Mouse (Mus musculus) embryonic facial prominence, embryonic 15.5 days (tissue): Measurements from ENCODE around the gene Snx19. TPM values are rescaled to one million over a fixed set of nuclear protein-coding genes. Genes with fewer than 3 reads are reported as not detected.

Experiments used
- ATAC-seq: fragments of 200-750 bp; cut with Nextera tagmentation; 2 replicates; pipeline ENCODE4 v1.8.0; 2017; ENCODE audit warnings: low read depth, moderate TSS enrichment; ENCODE audit not compliant: insufficient number of reproducible peaks, low FRiP score, low TSS enrichment
- H3K27ac ChIP-seq: fragments of 300-500 bp; sonication (generic); replicated peaks from 2 replicates; pipeline ENCODE4 v1.5.1; 2015; ENCODE audit warnings: mild to moderate bottlenecking, inconsistent platforms
- H3K27me3 ChIP-seq: fragments of 300-500 bp; sonication (generic); 2 replicates; pipeline ENCODE4 v1.6.1; 2015; ENCODE audit warnings: inconsistent platforms
- H3K36me3 ChIP-seq: fragments of 300-500 bp; sonication (generic); 2 replicates; pipeline ENCODE4 v1.6.1; 2015; ENCODE audit warnings: mild to moderate bottlenecking, inconsistent platforms
- H3K4me1 ChIP-seq: fragments of 300-500 bp; sonication (generic); 2 replicates; pipeline ENCODE4 v1.6.1; 2015; ENCODE audit warnings: inconsistent platforms
- H3K4me2 ChIP-seq: fragments of 300-500 bp; sonication (generic); replicated peaks from 2 replicates; pipeline ENCODE4 v1.6.1; 2015; ENCODE audit warnings: mild to moderate bottlenecking, inconsistent platforms
- H3K4me3 ChIP-seq: fragments of 300-500 bp; sonication (generic); replicated peaks from 2 replicates; pipeline ENCODE4 v1.5.1; 2015; ENCODE audit warnings: mild to moderate bottlenecking, inconsistent platforms
- H3K9ac ChIP-seq: fragments of 300-500 bp; sonication (generic); 2 replicates; pipeline ENCODE4 v1.6.1; 2015; ENCODE audit warnings: inconsistent platforms
- H3K9me3 ChIP-seq: fragments of 300-500 bp; sonication (generic); replicated peaks from 2 replicates; pipeline ENCODE4 v1.6.1; 2016; ENCODE audit warnings: inconsistent platforms
- WGBS: fragments of 180-500 bp; shearing (Covaris S2); methylation state at CpG from one replicate; pipeline ENCODE4 v1.1.7; 2015; 5-methylcytosine and 5-hydroxymethylcytosine counted together
- polyA plus RNA-seq: library from polyadenylated mRNA; unstranded; fragments of >200 nt; fragmentation: Nextera tagmentation; extraction: Ambion mirVana; gene quantifications from 2 replicates; pipeline ENCODE4 v1.2.1, GENCODE M21; 2015

Gene Snx19
- polyA plus RNA-seq, 1 experiment from 2014 or later = 18.8 TPM

DNA sequence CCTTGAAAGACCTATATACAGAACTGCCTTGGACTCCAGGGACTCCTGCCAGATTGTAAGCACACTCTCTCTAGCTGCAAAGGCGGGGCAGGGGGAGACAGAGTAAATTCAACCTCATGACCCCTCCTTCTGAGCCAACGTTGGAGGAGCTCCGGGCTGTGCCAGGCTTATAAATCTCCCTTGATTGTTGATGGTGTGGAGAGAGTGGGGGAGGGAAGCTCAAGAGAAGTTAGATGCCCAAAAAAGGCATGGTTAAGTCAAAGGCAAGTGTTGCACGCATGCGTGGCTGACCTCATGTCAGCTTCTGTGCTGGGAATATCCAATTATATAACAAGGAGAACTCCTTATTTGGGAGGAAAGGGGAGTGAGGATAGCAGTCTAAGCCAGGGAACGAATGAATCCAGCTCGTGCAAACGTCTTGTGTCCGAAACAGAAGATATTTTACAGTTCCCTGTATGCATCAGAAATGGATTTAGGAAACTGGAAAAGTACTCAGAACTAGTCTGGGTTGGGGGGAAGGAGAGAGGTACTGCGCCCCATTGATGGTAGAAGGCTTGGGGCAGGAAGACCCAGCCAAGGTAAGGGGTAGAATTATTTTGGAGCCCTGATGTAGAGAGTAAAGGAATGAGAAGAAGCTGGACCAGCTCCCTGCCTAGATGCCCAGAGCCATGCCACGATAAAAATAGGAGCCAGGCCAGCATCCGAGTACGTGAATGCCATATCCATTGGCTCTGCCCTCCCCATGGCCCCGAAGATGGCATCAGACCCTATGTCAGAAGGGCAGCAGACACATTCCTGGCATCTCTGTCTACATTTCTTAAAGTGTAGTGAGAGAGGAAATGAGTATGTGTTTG lies 18.6 kb downstream of the Snx19 start:
- WGBS = 80% methylated on average over 14 of the region's 14 CpGs
- H3K27me3 ChIP-seq = no peaks in the 10 kb centered on the region
- no peak overlapping the region for H3K9ac ChIP-seq
- no peak overlapping the region for H3K4me2 ChIP-seq
- H3K4me1 ChIP-seq = no peaks in the 10 kb centered on the region
- H3K36me3 ChIP-seq = peaks cover 72% of the 10 kb centered on the region
- no peak for ATAC-seq
- H3K27ac ChIP-seq = no peak overlapping the region
- no peaks in the 10 kb centered on the region for H3K9me3 ChIP-seq
- no peak overlapping the region for H3K4me3 ChIP-seq

DNA sequence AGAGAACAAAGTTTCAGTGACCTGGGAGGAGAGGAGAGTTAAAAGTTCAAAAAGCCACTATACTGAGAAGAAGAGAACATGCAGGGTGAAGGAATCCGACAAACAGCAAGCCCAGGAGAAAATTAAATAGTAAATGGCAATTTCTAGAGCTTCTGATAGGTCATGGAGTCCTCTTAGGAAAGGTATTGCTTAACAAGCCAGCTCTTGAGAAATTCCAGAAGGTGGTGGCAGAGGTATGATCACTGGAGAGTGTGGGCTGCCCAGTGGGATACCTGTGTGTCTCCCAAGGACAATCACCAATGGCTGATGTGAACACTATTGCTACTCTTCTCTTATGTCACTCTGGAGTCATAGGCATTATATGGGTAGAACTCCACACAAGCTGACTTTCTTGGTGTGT lies 19.2 kb downstream of the Snx19 start:
- Histone ChIP-seq H3K9ac (no peak overlapping the region), H3K4me2 (no peak overlapping the region), H3K36me3 (peaks cover 69% of the 10 kb centered on the region), H3K9me3 (no peaks in the 10 kb centered on the region), H3K4me3 (no peak overlapping the region), H3K27me3 (no peaks in the 10 kb centered on the region), H3K27ac (no peak overlapping the region), H3K4me1 (no peaks in the 10 kb centered on the region)
- WGBS = 83% methylated on average over 1 of the region's 1 CpGs
- ATAC-seq = no peak

DNA sequence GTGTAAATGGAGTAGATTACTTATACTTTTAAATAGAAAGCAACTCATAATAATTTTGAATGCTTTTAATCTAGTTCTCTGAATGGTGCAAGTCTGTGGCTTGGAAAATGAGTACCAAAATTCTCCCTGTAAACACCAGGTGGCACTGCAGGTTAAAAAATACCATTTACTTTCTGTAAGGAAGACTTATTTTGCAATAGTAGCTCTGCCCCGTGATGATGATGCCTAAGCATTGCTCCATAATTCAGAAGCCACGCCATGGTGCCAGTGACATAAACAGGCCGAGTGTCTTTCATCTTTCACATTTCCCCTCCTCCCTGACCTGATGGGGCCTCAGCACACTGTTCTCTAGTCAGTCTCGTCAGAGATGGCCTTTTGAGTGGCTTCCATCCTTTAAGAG lies 21.6 kb downstream of the Snx19 start:
- Histone ChIP-seq H3K4me3 (no peak overlapping the region), H3K9ac (no peak overlapping the region), H3K27me3 (no peaks in the 10 kb centered on the region), H3K27ac (no peak overlapping the region), H3K9me3 (no peaks in the 10 kb centered on the region), H3K36me3 (peaks cover 64% of the 10 kb centered on the region), H3K4me2 (no peak overlapping the region), H3K4me1 (no peaks in the 10 kb centered on the region)
- no peak for ATAC-seq
- WGBS = 38% methylated on average over 4 of the region's 4 CpGs

GRCm38 (mm10) chr9:30449862-30450261 lies 23.0 kb downstream of the Snx19 start:
- Histone ChIP-seq H3K9ac (no peak overlapping the region), H3K4me3 (no peak overlapping the region), H3K9me3 (no peaks in the 10 kb centered on the region), H3K4me1 (no peaks in the 10 kb centered on the region), H3K27me3 (no peaks in the 10 kb centered on the region), H3K36me3 (peaks cover 56% of the 10 kb centered on the region), H3K4me2 (no peak overlapping the region), H3K27ac (no peak overlapping the region)
- ATAC-seq = no peak
- WGBS = 39% methylated on average over 2 of the region's 2 CpGs

DNA sequence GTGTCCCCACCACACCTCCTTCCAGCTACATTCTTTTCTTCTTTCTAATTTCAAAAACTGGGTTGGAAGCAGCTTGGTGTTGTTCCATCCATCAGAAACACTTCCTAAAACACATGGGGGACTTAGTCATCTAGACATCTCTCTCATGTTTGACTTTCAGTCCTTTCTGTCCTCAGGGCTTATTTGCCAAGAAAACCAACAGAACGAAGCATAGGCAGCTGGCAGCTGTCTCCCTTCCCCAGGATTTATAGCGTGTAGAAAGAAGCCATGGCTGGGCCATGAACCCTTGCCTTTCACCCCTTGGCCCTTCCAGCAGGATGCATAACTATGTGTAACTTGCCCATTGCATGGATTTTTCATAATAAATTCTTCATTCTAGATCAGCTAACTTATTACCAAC lies 23.9 kb downstream of the Snx19 start:
- no peaks in the 10 kb centered on the region for H3K27me3 ChIP-seq
- peaks cover 47% of the 10 kb centered on the region for H3K36me3 ChIP-seq
- H3K27ac ChIP-seq = no peak overlapping the region
- ATAC-seq = no peak
- H3K4me3 ChIP-seq = no peak overlapping the region
- no peak overlapping the region for H3K4me2 ChIP-seq
- WGBS = 70% methylated on average over 2 of the region's 2 CpGs
- no peaks in the 10 kb centered on the region for H3K9me3 ChIP-seq
- H3K4me1 ChIP-seq = no peaks in the 10 kb centered on the region
- H3K9ac ChIP-seq = no peak overlapping the region

GRCm38 (mm10) chr9:30454527-30454926 lies 27.6 kb downstream of the Snx19 start:
- Histone ChIP-seq H3K4me1 (no peaks in the 10 kb centered on the region), H3K9ac (no peak overlapping the region), H3K36me3 (peaks cover 27% of the 10 kb centered on the region), H3K27me3 (no peaks in the 10 kb centered on the region), H3K9me3 (no peaks in the 10 kb centered on the region), H3K27ac (no peak overlapping the region), H3K4me3 (no peak overlapping the region), H3K4me2 (no peak overlapping the region)
- WGBS = 88% methylated on average over 2 of the region's 2 CpGs
- no peak for ATAC-seq

DNA sequence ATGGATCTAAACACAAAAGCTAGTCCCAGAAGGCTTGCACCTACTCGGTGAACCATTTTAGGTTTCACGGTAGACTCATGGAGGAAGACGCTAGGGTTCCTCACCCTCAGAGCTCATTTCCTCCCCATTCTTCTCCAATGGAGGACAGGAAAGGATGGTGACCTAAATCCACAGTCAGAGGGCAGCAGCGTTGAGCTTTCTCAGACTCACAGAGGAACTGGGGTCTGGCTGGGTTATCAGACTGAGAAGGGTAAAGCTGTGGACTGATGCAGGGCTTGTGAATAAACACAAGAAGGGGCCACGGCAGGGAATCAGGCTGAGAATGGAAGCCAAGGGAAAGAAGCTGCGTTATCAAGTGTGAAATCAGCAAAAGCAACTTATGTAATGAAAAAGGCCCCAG lies 29.3 kb downstream of the Snx19 start:
- no peak overlapping the region for H3K4me2 ChIP-seq
- no peaks in the 10 kb centered on the region for H3K9me3 ChIP-seq
- 84% methylated on average over 6 of the region's 6 CpGs for WGBS
- no peak overlapping the region for H3K27ac ChIP-seq
- no peaks in the 10 kb centered on the region for H3K4me1 ChIP-seq
- no peak overlapping the region for H3K9ac ChIP-seq
- H3K36me3 ChIP-seq = peaks cover 15% of the 10 kb centered on the region
- no peak for ATAC-seq
- no peaks in the 10 kb centered on the region for H3K27me3 ChIP-seq
- H3K4me3 ChIP-seq = no peak overlapping the region

DNA sequence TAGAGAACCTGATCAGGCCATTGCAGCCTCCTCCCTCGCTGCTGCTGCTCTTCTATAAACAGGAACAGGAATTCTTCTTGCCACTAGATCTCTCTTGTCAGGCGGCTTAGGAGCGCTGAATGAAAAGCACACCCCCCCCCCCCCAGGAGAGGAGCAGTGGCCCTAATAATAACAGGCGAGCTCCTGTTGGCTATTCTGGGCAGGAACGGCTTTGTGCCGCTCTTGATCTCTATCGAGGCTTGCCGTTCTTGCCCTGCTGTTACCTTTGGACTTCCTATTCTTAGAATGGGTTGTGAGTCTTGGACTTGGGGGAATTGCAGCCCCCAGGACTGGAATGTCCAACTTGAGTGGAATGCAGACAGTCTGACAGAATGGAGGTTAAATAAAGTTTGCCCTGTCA lies 33.6 kb downstream of the Snx19 start:
- Histone ChIP-seq H3K9ac (no peak overlapping the region), H3K36me3 (peaks cover 35% of the 10 kb centered on the region), H3K4me3 (no peak overlapping the region), H3K4me2 (no peak overlapping the region), H3K27me3 (no peaks in the 10 kb centered on the region), H3K4me1 (no peaks in the 10 kb centered on the region), H3K27ac (no peak overlapping the region), H3K9me3 (no peaks in the 10 kb centered on the region)
- WGBS = 55% methylated on average over 8 of the region's 8 CpGs
- ATAC-seq = no peak

DNA sequence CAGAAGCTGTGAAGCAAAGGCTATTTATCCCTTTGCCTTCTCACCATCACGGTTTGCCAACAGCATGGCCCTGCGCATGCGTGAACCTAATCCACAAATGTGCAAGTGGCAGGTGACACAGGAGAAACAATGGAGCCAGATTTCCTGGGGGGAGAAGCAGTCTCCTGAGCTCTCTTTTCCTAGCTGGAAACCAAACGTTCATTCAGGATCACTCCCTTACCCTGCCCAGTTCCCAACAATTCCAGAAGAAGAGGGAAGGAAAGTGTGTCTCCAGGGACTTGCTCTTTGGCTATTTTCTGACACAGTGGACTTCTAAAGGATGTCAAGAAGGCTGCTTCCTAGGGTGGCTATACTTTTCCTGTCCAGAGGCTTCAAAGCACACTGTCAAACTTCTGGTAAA lies 37.8 kb downstream of the Snx19 start:
- no peak for ATAC-seq
- no peaks in the 10 kb centered on the region for H3K27me3 ChIP-seq
- no peak overlapping the region for H3K4me2 ChIP-seq
- H3K4me1 ChIP-seq = no peaks in the 10 kb centered on the region
- no peaks in the 10 kb centered on the region for H3K9me3 ChIP-seq
- 79% methylated on average over 4 of the region's 4 CpGs for WGBS
- no peak overlapping the region for H3K27ac ChIP-seq
- no peak overlapping the region for H3K9ac ChIP-seq
- no peak overlapping the region for H3K4me3 ChIP-seq
- peaks cover 46% of the 10 kb centered on the region for H3K36me3 ChIP-seq

DNA sequence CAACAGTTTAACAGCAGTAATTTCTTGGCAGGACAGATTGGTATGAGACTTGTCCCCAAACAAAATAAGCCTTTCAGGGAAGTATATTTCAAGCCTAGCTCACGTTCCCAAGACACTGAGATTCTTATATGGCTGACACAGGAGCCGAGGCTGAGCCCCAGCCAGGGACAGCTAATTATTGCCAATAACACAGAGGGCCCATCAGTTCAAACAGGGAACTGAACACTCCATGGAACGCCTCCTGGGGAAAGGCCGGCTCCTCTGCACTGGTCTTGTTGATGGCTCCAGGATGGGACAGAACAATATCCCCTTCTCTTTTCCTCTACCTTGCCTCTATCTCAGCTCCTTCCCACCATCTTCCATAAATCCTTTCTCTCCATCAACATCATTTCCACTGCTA lies 53.1 kb downstream of the Snx19 start:
- Histone ChIP-seq H3K27ac (no peak overlapping the region), H3K9ac (no peak overlapping the region; the same call in 1 of the 2 replicates), H3K27me3 (no peaks in the 10 kb centered on the region), H3K4me2 (no peak overlapping the region), H3K9me3 (no peaks in the 10 kb centered on the region), H3K36me3 (no peaks in the 10 kb centered on the region), H3K4me1 (peaks cover 3% of the 10 kb centered on the region; the same call in 1 of the 2 replicates), H3K4me3 (no peak overlapping the region)
- peak; percentile 39; the same call in 1 of the 2 replicates for ATAC-seq
- 50% methylated on average over 4 of the region's 4 CpGs for WGBS

GRCm38 (mm10) chr9:30480464-30480863 lies 53.6 kb downstream of the Snx19 start:
- Histone ChIP-seq H3K4me2 (no peak overlapping the region), H3K27me3 (no peaks in the 10 kb centered on the region), H3K9ac (no peak overlapping the region), H3K4me3 (no peak overlapping the region), H3K36me3 (no peaks in the 10 kb centered on the region), H3K4me1 (peaks cover 3% of the 10 kb centered on the region; the same call in 1 of the 2 replicates), H3K27ac (no peak overlapping the region), H3K9me3 (no peaks in the 10 kb centered on the region)
- peak; percentile 84 for ATAC-seq
- WGBS = 2% methylated on average over 6 of the region's 6 CpGs

DNA sequence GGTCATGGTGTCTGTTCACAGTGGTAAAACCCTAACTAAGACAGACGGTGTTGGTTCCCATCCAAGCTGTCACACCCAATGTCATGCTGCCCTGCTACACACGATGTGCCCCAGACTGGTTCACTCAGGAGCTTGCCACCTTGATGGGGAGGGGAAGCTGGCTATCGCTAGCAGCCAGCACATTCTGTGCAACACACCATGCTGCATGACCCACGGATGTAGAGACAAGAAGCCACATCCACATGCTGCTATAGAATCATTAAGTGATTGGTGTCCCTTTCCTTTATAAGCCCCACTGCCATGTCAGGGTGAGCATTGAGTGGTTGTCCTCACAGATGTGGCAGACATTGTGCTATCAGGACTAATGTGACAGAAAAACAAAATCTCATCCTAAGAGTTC lies 55.2 kb downstream of the Snx19 start:
- no peak overlapping the region for H3K9ac ChIP-seq
- ATAC-seq = no peak
- no peak overlapping the region for H3K4me2 ChIP-seq
- H3K4me1 ChIP-seq = peaks cover 3% of the 10 kb centered on the region; the same call in 1 of the 2 replicates
- 88% methylated on average over 4 of the region's 4 CpGs for WGBS
- H3K27me3 ChIP-seq = no peaks in the 10 kb centered on the region
- no peaks in the 10 kb centered on the region for H3K9me3 ChIP-seq
- H3K4me3 ChIP-seq = no peak overlapping the region
- no peak overlapping the region for H3K27ac ChIP-seq
- H3K36me3 ChIP-seq = no peaks in the 10 kb centered on the region
